Mouse (Mus musculus) G1E (cell line): ENCODE results near the gene Sidt1.

ENCODE experiments used
- CTCF ChIP-seq: IDR thresholded peaks from 2 replicates; pipeline ENCODE4 v1.5.1; 2012; ENCODE audit warnings: low read depth, low read length, inconsistent platforms, mixed read lengths
- GATA1 ChIP-seq: IDR thresholded peaks from 2 replicates; pipeline ENCODE4 v1.6.1; 2012; ENCODE audit warnings: borderline replicate concordance, low read length, inconsistent platforms, mixed read lengths
- GATA2 ChIP-seq: IDR thresholded peaks from 2 replicates; pipeline ENCODE4 v1.6.1; 2012; ENCODE audit warnings: low read depth, low read length, inconsistent platforms, borderline replicate concordance
- POLR2AphosphoS5 ChIP-seq: IDR thresholded peaks from 2 replicates; pipeline ENCODE4 v1.6.1; 2012; ENCODE audit warnings: low read depth, low read length, inconsistent platforms; ENCODE audit not compliant: insufficient replicate concordance
- TAL1 ChIP-seq: conservative IDR thresholded peaks from 2 replicates; pipeline ENCODE4 v1.6.1; 2012; ENCODE audit warnings: low read depth, low read length, inconsistent platforms, mixed read lengths

GRCm38 (mm10) chr16:44347071-44347901 is 14.3 kb upstream of the Sidt1 start, which contains the start of gene Spice1:
- no peak for TF ChIP-seq GATA1
- no peak for TF ChIP-seq CTCF
- TF ChIP-seq TAL1: no peak
- no peak for TF ChIP-seq POLR2AphosphoS5
- no peak for TF ChIP-seq GATA2
